ENCODE assay signal across 8 mouse cellular contexts in genomic region chr12:27083089-27083488, GRCm38 (mm10).
DNase-seq lines count a peak whose midpoint lies in the region; ATAC-seq lines count a peak whose summit lies in the region.

No protein-coding gene starts in this region.

- H3K9ac ChIP-seq in kidney, embryonic 16.5 days (replicated peaks; ENCODE audit: low read length), result peak overlapping the region; percentile 53
- no peak overlapping the region for H3K9ac ChIP-seq in intestine, embryonic 14.5 days (ENCODE audit: low read length)
- H3K9ac ChIP-seq in midbrain, embryonic 16.5 days (ENCODE audit: low read depth, low read length), result peak overlapping the region; percentile 57; the same call in 1 of the 2 replicates

- peaks cover 18% of the 10 kb centered on the region for H3K4me1 ChIP-seq in kidney, embryonic 16.5 days (ENCODE audit: insufficient read depth, low read length)
- peaks cover 16% of the 10 kb centered on the region for H3K4me1 ChIP-seq in intestine, embryonic 14.5 days (replicated peaks; ENCODE audit: control insufficient read depth, insufficient read depth, low read length)
- H3K4me1 ChIP-seq in midbrain, embryonic 16.5 days (ENCODE audit: control insufficient read depth, insufficient read depth, low read length), result peaks cover 25% of the 10 kb centered on the region

- no peaks in the 10 kb centered on the region for H3K27me3 ChIP-seq in kidney, embryonic 16.5 days (ENCODE audit: insufficient read depth, low read length)
- no peaks in the 10 kb centered on the region for H3K27me3 ChIP-seq in intestine, embryonic 14.5 days (replicated peaks; ENCODE audit: control insufficient read depth, insufficient read depth, low read length)
- no peaks in the 10 kb centered on the region for H3K27me3 ChIP-seq in midbrain, embryonic 16.5 days (ENCODE audit: control insufficient read depth, insufficient read depth, low read depth, low read length)

- whole genome bisulfite sequencing in kidney, embryonic 16.5 days, result 6% methylated on average over 7 of the region's 8 CpGs
- WGBS in intestine, embryonic 14.5 days, result 2% methylated on average over 8 of the region's 8 CpGs
- WGBS in midbrain, embryonic 16.5 days, result 2% methylated on average over 8 of the region's 8 CpGs

- H3K4me2 ChIP-seq in kidney, embryonic 16.5 days (replicated peaks; ENCODE audit: low read depth, low read length), result peak overlapping the region; percentile 52
- H3K4me2 ChIP-seq in intestine, embryonic 14.5 days (ENCODE audit: low read length), result peak overlapping the region; percentile 34
- H3K4me2 ChIP-seq in midbrain, embryonic 16.5 days (ENCODE audit: low read length), result peak overlapping the region; percentile 54

- peak overlapping the region; percentile 30 for H3K4me3 ChIP-seq in kidney, embryonic 16.5 days (ENCODE audit: low read length)
- peak overlapping the region; percentile 10; the same call in 1 of the 2 replicates for H3K4me3 ChIP-seq in intestine, embryonic 14.5 days (ENCODE audit: low read depth, low read length)
- peak overlapping the region; percentile 19 for H3K4me3 ChIP-seq in midbrain, embryonic 16.5 days (ENCODE audit: low read depth, low read length)

- peak; percentile 73 for ATAC-seq in kidney, embryonic 16.5 days (ENCODE audit: low FRiP score, low TSS enrichment)
- ATAC-seq in intestine, embryonic 14.5 days (replicated peaks; ENCODE audit: low FRiP score, low TSS enrichment, low read depth), result peak; percentile 59
- ATAC-seq in midbrain, embryonic 16.5 days, result peak; percentile 83
- no peak for ATAC-seq in megakaryocyte, adult 5-6 weeks (ENCODE audit: poor library complexity, severe bottlenecking)

- no peak overlapping the region for H3K27ac ChIP-seq in kidney, embryonic 16.5 days (ENCODE audit: low read length)
- H3K27ac ChIP-seq in intestine, embryonic 14.5 days (ENCODE audit: low read depth), result peak overlapping the region; percentile 67
- peak overlapping the region; percentile 96 for H3K27ac ChIP-seq in midbrain, embryonic 16.5 days (ENCODE audit: low read length)

- DNase-seq in kidney, adult 9 months, result no peak
- peak; percentile 80 for DNase-seq in embryo, embryonic 10.5 days (ENCODE audit: low spot score)
- peak; percentile 58 for DNase-seq in intestine, embryonic 14.5 days (ENCODE audit: low spot score)
- no peak for DNase-seq in adrenal gland, postnatal 4 days (ENCODE audit: low spot score in 2 of 2)
- no peak for DNase-seq in adipocyte (ENCODE audit: low spot score)

- no peaks in the 10 kb centered on the region for H3K36me3 ChIP-seq in kidney, embryonic 16.5 days (ENCODE audit: insufficient read depth, low read length)
- H3K36me3 ChIP-seq in intestine, embryonic 14.5 days (ENCODE audit: control insufficient read depth, insufficient read depth, low read length), result no peaks in the 10 kb centered on the region
- H3K36me3 ChIP-seq in midbrain, embryonic 16.5 days (ENCODE audit: control insufficient read depth, insufficient read depth, low read length), result no peaks in the 10 kb centered on the region

- no peaks in the 10 kb centered on the region for H3K9me3 ChIP-seq in kidney, embryonic 16.5 days (ENCODE audit: low read length)
- H3K9me3 ChIP-seq in intestine, embryonic 14.5 days (ENCODE audit: control insufficient read depth, low read length), result no peaks in the 10 kb centered on the region
- H3K9me3 ChIP-seq in midbrain, embryonic 16.5 days (replicated peaks; ENCODE audit: control insufficient read depth, low read length, poor library complexity, severe bottlenecking), result no peaks in the 10 kb centered on the region

Comparison
In these comparisons a context has a peak if more than half of its experiments do, and no peak if none do; other contexts are left out.
1. DNase-seq: peak in embryo, embryonic 10.5 days (single experiment) and intestine, embryonic 14.5 days (single experiment); none in kidney, adult 9 months (single experiment), adrenal gland, postnatal 4 days (0 of 2) and adipocyte (single experiment).
2. Peak in every context shown above with its lines, with median percentiles within 50 percentile points of each other: H3K4me2 ChIP-seq and H3K4me3 ChIP-seq.